Mouse (Mus musculus) brain, embryonic 14.5 days (tissue): ENCODE results near the gene Vps13c.

Experiments
- CTCF ChIP-seq: fragments of 200-500 bp; IDR thresholded peaks from 2 replicates; pipeline ENCODE4 v1.5.1; 2012; ENCODE audit warnings: inconsistent platforms, mild to moderate bottlenecking, moderate library complexity, borderline replicate concordance; ENCODE audit not compliant: insufficient read depth, insufficient read length; ENCODE audit errors: extremely low read depth
- POLR2A ChIP-seq: fragments of 200-500 bp; IDR thresholded peaks from 2 replicates; pipeline ENCODE4 v1.6.1; 2012; ENCODE audit warnings: mild to moderate bottlenecking, inconsistent platforms, borderline replicate concordance; ENCODE audit not compliant: poor library complexity, insufficient read depth, insufficient read length, severe bottlenecking; ENCODE audit errors: extremely low read depth

GRCm38 (mm10) chr9:68006566-68006965 lies 166.4 kb downstream of the Vps13c start:
- no peak for TF ChIP-seq CTCF
- no peak for TF ChIP-seq POLR2A
